Mouse (Mus musculus): Measurements from ENCODE around the gene Zfp408.

DNA sequence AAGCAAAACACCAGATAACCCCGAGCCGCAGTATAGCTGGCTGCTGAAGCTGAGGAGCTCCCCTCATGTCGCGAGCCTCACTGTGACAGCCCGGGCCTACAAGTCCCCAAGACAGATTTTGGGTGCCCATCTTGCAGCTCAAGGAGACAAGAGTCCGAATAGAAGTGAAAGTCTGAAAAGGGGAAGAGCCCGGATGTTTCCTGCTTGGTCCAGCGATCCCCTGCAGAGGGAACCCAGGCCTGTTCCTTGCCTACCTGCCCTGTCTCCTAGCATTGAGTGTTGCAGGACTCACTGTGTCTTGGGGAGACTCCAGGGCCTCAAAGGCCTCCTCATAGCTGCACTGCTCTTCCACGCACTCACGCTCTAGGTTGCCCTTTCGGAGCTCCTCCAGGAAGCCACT, 14.1 kb downstream of the Zfp408 start:
- TF ChIP-seq CTCF (IDR thresholded peaks at IDR 0.05; ENCODE audit: low read depth) = no peak
- no peak for TF ChIP-seq EP300 (IDR thresholded peaks at IDR 0.05; ENCODE audit: low read depth)
